Mouse (Mus musculus): ENCODE measurements around the gene Ctrc.

- TF ChIP-seq POLR2A (IDR thresholded peaks at IDR 0.05; ENCODE audit: insufficient read length, low read depth) (no peak), REST (IDR thresholded peaks at IDR 0.05; ENCODE audit: insufficient read depth, insufficient read length) (no peak), E2F4 (IDR thresholded peaks at IDR 0.05; ENCODE audit: insufficient read depth) (no peak), SRF (IDR thresholded peaks at IDR 0.05; ENCODE audit: control insufficient read depth, insufficient read length, low read depth) (no peak), TCF12 (IDR thresholded peaks at IDR 0.05; ENCODE audit: insufficient read depth, poor library complexity, severe bottlenecking) (no peak), USF1 (IDR thresholded peaks at IDR 0.05; ENCODE audit: low read depth) (no peak), MYOG (IDR thresholded peaks at IDR 0.05; ENCODE audit: control insufficient read depth in 1 of 3, insufficient read depth in 1 of 3, insufficient read length in 2 of 3, low read depth in 2 of 3) (no peak), CEBPB (IDR thresholded peaks at IDR 0.05; ENCODE audit: insufficient read depth, poor library complexity, severe bottlenecking) (no peak), MAX (IDR thresholded peaks at IDR 0.05; ENCODE audit: low read depth) (no peak), POLR2AphosphoS2 (IDR thresholded peaks at IDR 0.05; ENCODE audit: insufficient read length, low read depth) (no peak)
These were observed 14.8 kb downstream of the Ctrc start for GRCm38 (mm10) chr4:141831361-141831760.

Data from myocyte (in vitro differentiated cells).